ENCODE assay signal across 14 mouse cellular contexts in genomic region chr17:65484654-65485053, GRCm38 (mm10). TPM values are rescaled to one million over a fixed set of nuclear protein-coding genes. Genes with fewer than 3 reads are reported as not detected.
"Had no signal": no experiment of that assay in that cellular context is flagged by ENCODE, and none has a peak within 500 bp of the region (broad histone marks: within the 10 kb centered on the region; RNA-seq: fewer than 3 reads in every experiment).

No protein-coding gene starts in this region.

- DNase-seq: kidney, adult 8-10 months; kidney, postnatal 10 days; kidney, postnatal 4 days; liver, embryonic 13.5 days; liver, postnatal 0 days; thymus, adult 18-20 months; thymus, postnatal 14 days had no signal

- H3K9ac ChIP-seq: liver, embryonic 13.5 days; liver, postnatal 0 days; lung, embryonic 15.5 days; midbrain, embryonic 12.5 days had no signal

- H3K36me3 ChIP-seq: liver, embryonic 13.5 days; lung, embryonic 15.5 days; midbrain, embryonic 12.5 days had no signal

- H3K27ac ChIP-seq: layer of hippocampus, adult 2 months; liver, embryonic 13.5 days; lung, embryonic 15.5 days; midbrain, embryonic 12.5 days had no signal

- H3K9me3 ChIP-seq: liver, embryonic 13.5 days; lung, embryonic 15.5 days; midbrain, embryonic 12.5 days had no signal

- H3K4me3 ChIP-seq: layer of hippocampus, adult 2 months; liver, embryonic 13.5 days; lung, embryonic 15.5 days; midbrain, embryonic 12.5 days had no signal

- H3K4me1 ChIP-seq: liver, embryonic 13.5 days; lung, embryonic 15.5 days; midbrain, embryonic 12.5 days had no signal

- ATAC-seq: liver, postnatal 0 days; midbrain, embryonic 16.5 days had no signal

- H3K4me2 ChIP-seq: liver, embryonic 13.5 days; lung, embryonic 15.5 days; midbrain, embryonic 12.5 days had no signal

- H3K27me3 ChIP-seq: liver, embryonic 13.5 days; lung, embryonic 15.5 days; midbrain, embryonic 12.5 days had no signal

RNA-seq across cellular contexts. Expression of gene Tmem232, which starts 55.9 kb away (rescaled TPM):
- total RNA-seq: megakaryocyte-erythroid progenitor cell, adult 5-6 weeks; neutrophil, adult 5-6 weeks had no signal
- polyA plus RNA-seq: liver, embryonic 13.5 days; liver, postnatal 0 days; midbrain, embryonic 12.5 days; stomach, embryonic 14.5 days had no signal
